Mouse (Mus musculus): ENCODE data around the gene Fcf1. TPM values are rescaled to one million over a fixed set of nuclear protein-coding genes. Genes with fewer than 3 reads are reported as not detected.

Fcf1 gene
- 7.4 and 14.4 TPM in 2 replicates for polyA plus RNA-seq (2012; rRNA removed; ENCODE audit: low replicate concordance)

DNA sequence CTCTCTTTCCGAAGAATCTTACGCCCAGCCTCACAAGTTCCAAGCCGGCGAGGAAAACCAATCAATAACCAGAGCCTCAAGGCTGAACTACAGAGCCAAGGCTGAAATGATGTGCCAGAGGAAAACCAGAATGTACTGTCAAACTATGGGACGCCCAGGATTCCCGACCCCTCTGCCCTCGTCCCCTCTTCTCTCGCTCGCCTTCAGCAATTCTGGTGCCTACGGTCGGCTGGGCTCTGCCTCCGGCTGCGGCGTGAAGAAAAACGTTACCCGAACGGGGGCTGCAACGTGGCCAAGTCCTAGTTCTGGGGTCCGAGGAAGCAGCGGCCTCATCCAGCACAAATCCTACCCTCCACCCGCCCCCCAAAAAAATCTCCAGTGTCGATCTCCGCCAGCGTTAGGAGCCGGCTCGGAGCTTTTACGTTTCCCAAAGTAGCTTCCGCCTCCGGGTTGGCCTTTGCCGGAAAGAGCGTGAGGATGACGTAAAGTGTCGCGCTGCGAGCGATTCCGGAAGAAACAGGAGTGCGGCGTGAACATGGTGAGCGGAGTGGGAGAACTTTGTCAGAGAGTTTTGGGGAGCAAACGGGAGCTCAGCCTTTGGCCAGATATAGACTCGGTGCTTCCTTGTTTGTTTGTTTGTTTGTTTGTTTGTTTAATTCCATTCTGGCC, at the start of gene Fcf1, which contains the start of gene Arel1:
Gene Fcf1, plus strand, starts transcription at position 470 of the 669 bp plus-strand sequence.
Gene Arel1, minus strand, starts transcription at position 473 of the 669 bp plus-strand sequence.

DNA sequence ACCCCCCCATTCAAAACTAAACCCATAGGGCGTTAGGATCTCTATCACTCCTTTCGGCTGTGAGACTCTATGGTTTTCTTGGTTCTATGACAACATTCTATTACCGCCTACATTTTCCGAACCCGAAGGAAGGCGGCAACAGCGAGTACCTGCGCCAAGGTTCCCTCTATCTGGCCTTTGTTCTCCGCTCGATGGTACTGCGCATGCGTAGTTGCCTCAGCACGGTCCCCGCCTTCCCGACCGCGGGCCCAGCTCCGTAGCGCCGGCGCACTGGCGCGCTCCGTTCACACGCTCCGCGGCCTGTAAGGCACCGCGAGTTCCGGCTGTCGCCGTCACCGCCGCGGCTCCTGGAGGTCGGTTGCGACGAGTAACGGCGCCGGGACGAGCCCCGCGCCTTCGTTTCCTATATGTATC, 25.4 kb downstream of the Fcf1 start, which contains the start of gene Ylpm1:
Gene Ylpm1, plus strand, starts transcription at position 239 of the 414 bp plus-strand sequence.

Other genes starting within 250 kb of the Fcf1 start
- gene Npc2, start 197.7 kb upstream of the Fcf1 start, polyA plus RNA-seq (2012; rRNA removed; ENCODE audit: low replicate concordance) = 77.3 and 98.9 TPM in 2 replicates
- 30.4 and 34.3 TPM in 2 replicates for gene Isca2, start 197.6 kb upstream of the Fcf1 start, polyA plus RNA-seq (2012; rRNA removed; ENCODE audit: low replicate concordance)
- gene Ltbp2, start 94.4 kb upstream of the Fcf1 start, polyA plus RNA-seq (2012; rRNA removed; ENCODE audit: low replicate concordance) = 5.3 and 6.6 TPM in 2 replicates
- gene Arel1, start within 50 bp of the Fcf1 start, polyA plus RNA-seq (2012; rRNA removed; ENCODE audit: low replicate concordance) = 14.7 and 15.0 TPM in 2 replicates
- 5.9 and 7.8 TPM in 2 replicates for gene Ylpm1, start 25.4 kb downstream of the Fcf1 start, polyA plus RNA-seq (2012; rRNA removed; ENCODE audit: low replicate concordance)
- 0.62 and 0.65 TPM in 2 replicates for gene Prox2, start 139.9 kb downstream of the Fcf1 start, polyA plus RNA-seq (2012; rRNA removed; ENCODE audit: low replicate concordance)
- gene Dlst, start 139.9 kb downstream of the Fcf1 start, polyA plus RNA-seq (2012; rRNA removed; ENCODE audit: low replicate concordance) = 125 and 138 TPM in 2 replicates
- gene Rps6kl1, start 180.4 kb downstream of the Fcf1 start, polyA plus RNA-seq (2012; rRNA removed; ENCODE audit: low replicate concordance) = 0.47 and 0.98 TPM in 2 replicates
- 0.60 and 0.70 TPM in 2 replicates for gene Pgf, start 206.9 kb downstream of the Fcf1 start, polyA plus RNA-seq (2012; rRNA removed; ENCODE audit: low replicate concordance)
- 58.8 and 91.2 TPM in 2 replicates for gene Eif2b2, start 248.6 kb downstream of the Fcf1 start, polyA plus RNA-seq (2012; rRNA removed; ENCODE audit: low replicate concordance)

All from duodenum, adult 2 months (tissue).